Mouse (Mus musculus) heart, adult 8-10 months (tissue): ENCODE results near the gene Lsamp. TPM values are rescaled to one million over a fixed set of nuclear protein-coding genes. Genes with fewer than 3 reads are reported as not detected.

Experiments
- DNase-seq: peaks from one replicate; pipeline ENCODE4 v3.0.0; 2022; ENCODE audit warnings: low spot score
- total RNA-seq, 4 experiments: library from RNA; stranded (reverse); gene quantifications; 2 replicates each; pipeline ENCODE4 v1.2.4; 2022

The Lsamp gene
- total RNA-seq, 4 experiments from 2014 or later = 1.0 to 2.0 (median 1.4) TPM

DNA sequence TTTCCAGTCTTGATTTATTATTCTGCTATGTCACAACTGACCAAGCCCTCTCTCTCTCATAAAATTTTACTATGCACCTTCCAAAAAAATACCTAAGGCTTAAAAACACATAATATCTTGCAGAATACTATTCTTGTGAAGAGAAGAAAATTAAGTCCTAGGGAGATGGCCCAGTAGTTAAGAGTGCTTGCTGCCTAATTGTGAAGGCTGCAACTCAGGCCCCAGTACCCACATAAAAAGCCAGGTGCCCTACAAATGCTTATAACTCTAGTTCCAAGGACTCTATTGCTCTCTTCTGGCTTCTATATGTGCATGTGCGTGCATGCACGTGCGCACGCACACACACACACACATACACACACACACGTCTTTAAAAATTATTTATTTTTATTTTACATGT is 1225.9 kb downstream of the Lsamp start:
- no peak for DNase-seq

DNA sequence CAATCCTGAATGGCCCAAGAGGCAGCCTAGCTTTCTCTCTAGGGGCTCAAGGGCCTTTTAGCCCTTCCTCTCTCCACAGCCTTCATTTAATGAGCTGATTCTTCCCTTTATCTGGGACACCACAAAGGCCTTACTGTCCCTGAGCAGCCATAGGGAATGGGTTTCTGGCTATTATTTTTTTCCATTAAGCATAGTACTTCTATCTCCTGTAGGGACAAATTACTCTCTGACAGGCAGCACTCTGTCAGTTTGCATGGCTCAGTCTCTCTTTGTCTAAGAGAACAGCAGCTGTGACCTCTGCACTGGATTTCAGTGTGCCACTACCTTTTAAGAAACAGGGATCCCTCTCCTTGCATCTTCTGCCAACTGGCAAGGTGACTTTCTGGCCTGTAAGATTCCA is 1251.7 kb downstream of the Lsamp start:
- DNase-seq = no peak

DNA sequence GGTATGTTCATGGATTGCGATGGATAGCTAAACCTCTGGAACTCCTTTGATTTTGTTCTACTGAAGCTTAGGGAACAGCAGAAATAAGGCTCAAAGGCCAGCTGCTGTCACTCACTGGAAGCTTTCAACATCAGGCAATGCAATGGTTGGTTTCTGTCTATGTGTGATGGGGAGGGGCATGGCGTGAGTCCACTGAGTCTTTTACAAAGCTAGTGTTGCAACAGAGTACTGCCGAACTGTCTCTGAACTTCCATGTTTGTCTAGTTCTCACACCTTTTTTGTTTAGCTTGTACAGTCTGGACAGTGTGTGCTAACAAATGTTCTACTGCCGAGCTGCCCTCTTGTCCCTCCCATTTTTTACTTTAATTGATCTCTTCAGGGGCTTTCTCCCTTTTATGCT is 1258.7 kb downstream of the Lsamp start:
- DNase-seq = no peak

DNA sequence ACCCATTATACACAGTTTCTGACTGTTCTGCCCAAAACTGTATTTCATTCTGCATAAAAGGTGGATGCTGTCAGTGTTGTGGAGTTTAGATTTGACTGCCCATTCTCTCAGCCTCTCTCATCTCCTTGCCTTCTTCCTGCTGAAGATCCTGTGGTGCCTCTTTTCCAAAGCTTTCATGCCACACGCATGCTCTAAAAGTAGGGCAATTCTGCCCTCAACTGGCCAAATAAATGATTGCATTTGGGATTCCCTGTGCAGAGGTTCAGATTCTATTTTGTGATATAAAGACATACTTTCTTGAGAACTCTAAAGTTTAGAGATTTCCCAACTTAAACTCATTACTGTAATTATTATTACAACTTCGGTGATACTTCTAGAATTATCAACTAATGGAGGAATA is 1260.5 kb downstream of the Lsamp start:
- DNase-seq = peak; percentile 1

DNA sequence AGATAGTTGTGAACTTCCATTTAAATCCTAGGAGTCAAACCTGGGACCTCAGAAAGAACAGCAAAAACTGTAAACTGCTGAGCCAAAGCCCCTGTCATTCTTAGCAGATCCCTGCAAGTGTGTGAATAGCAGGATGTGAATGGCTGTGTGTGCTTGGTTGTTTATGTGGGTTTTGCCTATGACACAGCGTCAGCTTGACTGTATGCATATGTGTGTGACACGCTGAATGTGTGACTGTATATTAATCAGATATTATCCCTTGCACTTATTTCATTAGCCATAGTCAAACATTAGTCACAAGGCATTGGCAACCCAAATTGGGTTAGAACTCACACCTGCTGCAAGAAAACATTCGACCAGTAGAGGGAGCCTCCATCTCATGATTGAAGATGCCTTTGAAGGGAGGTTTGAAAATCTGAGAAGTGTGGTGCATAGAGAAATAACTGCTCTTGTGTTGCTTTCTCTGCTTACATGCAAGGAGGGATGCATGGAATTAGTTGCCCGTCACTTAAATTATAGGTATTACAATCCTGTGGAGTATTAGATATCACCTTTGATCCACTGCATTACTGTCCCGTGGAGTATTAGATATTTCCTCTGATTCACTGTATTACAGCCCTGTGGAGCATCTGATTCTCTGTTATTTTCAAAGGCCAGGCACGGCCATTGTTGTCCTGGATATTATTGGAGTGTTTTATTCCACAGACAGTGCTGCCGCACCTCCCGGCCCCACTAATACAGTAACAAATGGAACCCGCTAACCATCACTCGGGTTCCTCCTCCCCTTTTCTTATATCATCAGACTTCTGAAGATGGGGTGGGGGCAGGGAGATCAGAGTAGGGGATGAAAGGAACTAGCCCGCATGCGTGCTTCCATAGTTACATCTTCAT is 1274.2 kb downstream of the Lsamp start:
- peak; percentile 36 for DNase-seq

DNA sequence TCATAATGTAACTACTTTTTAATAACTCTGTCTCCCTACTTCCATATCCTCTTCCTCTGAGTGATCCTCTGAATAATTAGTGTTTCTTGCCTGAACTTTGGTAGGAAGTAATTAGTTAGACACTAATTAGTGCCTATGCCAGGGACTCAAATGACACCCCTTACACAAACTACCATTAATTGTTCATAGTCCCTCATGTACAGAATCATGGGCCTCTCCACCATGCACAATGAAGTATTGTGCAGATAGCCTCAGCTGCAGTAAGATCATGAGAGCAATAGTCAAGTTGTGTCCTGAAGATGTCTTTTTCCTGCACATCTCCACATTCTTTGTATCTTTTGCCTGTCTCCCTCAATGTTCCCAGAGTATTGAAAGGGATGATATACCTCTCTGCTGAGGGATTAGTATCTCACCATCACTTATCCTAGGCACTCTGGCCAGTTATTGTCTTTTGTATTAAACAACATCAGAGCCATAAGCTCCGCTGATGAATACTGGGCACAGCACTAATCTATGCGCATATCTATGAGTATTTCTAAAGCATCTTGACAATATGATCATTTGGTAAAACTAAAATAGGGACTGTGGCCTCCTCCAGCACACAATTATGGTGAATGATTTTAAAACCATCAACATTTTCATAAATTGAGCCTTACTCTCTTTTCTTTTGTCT is 1292.0 kb downstream of the Lsamp start:
- no peak for DNase-seq

DNA sequence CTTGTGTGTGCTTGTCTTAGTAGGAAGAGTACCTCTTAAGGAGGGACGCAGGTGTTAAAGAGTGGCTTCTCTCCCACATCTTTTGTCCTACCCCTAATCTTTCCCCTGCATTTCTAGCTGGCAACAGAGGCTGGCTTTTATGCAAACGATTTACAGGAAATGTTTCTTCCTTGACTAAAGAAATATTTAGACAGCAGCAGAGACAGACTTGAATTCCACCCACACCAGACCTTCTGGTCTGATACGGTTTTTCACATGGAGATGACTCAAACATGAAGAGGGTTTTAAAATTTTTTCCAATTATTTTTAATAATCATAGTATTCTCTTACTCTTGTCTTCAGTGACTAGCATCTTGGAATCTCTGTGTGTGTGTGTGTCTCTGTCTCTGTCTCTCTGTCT is 1333.8 kb downstream of the Lsamp start:
- DNase-seq = no peak

DNA sequence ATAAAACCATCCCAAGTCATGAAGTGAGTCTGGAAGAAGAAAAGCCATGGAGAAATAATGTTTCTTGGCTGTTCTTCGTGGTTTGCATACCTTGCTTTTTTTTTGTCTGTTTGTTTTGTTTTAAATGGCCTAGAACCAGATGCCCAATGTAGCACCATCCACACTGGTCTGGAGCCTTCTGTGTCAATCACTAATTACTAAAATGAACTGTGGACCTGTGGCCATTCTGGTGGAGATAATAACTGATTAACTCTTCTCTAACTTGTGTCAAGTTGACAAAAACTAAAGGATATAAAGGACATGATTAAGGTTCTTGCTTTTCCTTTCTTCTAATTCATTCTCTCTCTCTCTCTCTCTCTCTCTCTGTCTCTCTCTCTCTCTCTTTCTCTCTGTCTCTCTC is 1359.3 kb downstream of the Lsamp start:
- no peak for DNase-seq

DNA sequence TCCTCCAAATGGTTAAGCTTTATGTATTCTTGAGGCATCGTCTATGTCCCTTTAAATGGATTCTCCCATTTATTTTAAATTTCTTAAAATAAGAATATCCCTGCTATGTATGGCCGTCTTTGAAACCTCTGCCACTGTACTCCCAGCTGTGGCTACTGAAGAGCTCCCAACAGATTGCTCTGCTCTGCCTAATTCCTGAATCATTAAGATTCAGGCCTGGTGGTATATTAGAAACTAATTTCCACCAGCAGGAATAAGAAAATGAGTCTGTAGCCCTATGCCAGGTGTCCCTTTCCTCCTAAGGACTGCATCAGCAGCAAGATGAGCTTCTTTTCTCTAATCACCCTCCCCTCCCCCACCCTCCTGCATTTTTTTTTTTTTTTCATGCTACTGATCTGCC is 1381.0 kb downstream of the Lsamp start:
- no peak for DNase-seq

DNA sequence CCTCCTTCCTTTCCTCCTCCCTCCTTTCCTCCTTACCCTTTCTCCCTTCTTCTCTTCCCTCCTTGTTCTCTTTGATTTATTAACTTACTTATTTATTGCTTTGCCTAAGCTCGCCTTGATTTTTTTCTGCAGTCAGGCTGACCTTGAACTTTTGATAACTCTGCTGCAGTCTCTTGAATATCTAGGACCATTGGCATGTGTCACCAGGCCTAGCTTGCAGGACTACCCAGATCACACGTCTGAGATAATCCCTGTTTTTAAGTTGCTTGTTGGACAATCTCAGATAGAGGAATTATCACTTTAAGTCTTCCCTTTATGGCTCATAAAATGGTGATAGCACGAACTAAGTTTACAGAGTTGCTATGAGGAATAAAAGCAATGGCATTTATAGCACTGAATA is 1399.5 kb downstream of the Lsamp start:
- no peak for DNase-seq

DNA sequence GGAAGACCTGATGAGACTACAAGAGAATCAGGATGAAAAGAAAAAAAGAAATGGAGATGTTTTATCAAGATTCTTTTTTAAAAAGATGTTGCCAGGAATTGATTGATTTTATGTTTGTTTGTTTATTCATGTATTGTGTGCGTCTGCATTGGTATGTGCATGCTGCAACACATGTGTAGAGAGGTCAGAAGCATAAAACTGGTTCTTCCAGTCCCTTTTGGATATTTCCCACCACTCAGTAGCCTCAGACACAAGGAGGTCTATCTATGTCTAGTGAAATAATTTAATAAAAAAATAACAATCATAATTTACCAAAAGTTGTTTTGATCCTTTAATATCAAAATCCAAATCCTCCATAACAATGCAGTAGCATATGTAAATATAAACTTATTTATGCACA is 1400.1 kb downstream of the Lsamp start:
- no peak for DNase-seq

DNA sequence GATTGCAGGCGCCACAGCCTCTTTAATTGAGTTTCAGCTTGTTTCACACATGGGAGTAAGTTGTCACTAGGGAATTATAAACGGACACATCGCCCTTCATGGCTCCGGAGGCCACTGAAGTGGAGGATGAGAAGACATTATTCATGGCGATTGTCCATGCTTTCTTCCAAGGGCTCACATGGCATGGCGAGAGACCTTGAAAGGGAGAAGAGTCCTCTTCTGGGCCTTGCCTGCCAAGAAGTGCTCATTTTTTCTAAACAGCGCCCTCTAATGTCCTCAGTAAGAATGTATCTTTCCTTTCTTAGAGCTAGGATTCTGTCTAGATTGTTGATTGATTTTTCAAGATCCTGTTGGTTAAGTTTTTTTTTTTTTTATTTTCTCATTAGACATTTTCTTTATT is 1424.7 kb downstream of the Lsamp start:
- no peak for DNase-seq

DNA sequence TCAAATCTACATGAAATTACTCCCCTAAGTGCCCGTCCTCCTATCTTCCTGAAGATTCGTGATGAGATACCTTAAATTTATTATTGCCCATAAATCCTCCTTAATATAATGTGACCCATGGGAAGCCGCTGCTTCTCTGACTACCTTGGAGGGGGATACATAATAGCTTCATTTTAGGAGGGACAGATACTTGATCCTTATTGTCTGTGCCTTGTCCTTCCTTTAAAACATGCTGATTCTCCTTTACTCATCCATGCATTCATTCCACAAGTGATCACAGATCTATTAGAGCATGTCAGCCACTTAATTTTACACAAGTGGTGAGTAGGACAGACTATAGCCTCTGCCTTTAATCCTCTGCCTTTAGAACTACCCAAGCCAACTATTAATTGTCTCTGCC is 1426.5 kb downstream of the Lsamp start:
- DNase-seq = no peak

DNA sequence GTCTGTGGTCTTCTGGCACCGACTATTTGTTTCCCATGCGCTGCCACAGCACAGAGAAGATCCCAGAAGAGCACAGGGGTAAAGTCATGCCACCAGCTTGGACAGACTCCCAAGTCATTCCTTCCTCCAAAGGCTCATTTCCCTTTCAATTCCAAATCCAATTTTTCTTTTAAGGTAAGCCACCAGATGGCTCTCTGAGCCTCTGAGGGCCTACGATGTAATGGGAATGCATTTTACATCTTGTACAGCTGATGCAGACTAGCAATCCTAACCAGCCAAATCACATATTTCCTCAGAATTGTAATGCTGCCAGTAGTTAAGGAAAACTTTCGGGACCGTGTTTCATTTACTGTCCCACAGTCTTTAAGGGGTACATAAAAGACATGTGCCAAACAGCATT is 1433.2 kb downstream of the Lsamp start:
- no peak for DNase-seq

DNA sequence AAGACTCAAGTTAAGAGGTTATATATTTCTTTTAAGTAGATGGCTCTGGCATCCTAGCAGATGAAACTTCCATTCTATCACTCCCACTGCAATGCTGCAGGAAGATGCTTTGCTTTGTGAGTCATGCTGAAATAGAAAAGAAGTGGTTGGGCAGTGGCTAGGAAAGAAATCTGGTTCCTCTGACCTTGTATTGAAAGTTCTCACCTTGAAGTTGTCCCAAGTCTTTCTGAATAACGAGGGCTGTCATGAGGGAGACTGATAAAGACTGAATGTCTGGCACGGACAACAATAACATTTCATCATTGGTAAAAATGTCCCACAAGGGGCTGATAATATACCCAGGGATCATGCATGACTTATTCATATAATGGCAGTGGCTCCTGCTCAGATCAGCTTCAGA is 1483.2 kb downstream of the Lsamp start:
- DNase-seq = no peak

DNA sequence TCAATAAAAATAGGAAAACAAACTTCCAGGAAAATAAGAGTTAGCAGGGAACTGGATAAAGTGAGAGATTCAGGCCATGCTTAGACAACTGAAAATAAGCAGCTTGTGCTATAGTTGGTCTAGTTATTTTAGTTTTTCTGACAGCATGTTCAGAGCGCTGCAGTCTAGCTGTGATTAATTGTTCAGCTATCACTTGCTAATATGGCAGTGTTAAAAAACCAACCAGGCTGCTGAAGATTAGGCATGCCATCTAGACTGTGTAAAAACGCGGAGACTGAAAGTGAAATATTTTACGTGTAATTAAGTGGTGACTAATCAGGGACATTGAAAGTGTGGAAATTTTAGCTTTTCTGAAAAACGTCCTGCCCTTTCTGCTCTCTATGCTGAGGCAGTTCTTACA is 1494.5 kb downstream of the Lsamp start:
- DNase-seq = no peak

DNA sequence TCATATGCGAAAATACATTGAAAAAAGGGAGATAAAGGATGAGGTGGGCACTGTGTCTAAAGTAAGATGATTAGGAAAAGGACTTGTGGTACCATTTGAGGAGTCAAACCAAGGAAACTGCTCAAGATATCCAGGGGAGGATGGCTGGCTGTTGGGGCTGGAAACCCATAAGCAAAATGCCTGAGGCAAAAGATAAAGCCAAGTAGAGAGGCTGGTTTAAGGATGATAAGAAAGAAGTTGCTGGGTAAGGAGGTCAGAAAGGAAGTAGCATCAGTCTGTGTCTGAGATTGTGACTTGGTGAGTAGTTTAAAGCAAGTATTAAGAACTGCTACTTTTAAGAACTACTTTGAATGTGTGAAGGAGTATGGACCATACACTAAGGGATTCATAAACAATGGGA is 1497.7 kb downstream of the Lsamp start:
- no peak for DNase-seq

DNA sequence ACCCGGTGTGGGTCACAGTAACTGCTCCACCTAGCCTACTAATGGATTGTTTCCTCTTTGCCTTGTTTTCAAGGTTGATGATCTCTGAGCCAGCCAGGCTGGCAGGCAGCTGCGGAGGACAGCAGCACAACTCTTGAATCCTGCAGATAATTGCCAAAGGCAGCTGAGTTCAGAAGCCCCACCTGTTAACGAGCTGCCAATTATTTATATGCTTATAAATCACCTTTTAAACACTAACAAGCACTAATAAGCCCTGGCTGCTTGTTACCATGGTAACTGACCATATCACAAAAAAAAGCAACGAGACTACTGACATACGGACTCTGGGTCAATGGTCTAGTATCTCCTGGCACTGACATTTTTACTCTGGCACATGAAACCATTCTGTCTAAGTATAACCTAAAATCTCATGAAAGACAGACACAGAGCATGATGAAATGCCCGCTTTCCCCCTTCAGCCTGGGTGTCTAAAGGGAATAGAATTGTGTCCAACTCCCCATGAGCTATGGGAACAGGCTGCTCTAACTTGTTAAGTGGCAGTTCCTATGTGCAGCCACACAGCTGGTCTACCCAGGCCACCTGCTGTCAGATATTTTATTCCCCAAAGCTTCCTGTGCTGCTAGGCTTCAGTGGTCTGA is 1526.9 kb downstream of the Lsamp start:
- no peak for DNase-seq

DNA sequence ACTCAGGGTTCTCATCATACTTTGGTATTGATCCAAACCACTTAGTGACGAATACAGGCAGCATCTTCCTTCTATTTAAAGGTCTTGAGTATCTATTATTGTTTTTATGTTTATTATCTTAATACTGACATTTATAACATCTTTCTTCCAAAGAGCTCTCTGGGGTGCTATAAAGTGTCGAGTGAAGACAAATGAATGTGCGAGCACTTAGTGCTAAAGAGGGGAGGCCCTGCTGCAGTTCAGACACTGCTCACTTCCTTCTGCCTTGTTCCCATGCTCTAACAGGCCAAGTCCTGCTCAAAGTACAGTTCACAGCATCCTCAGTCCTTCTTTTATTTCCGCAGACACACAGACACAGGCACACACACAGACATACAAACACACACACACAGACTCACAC is 1537.4 kb downstream of the Lsamp start:
- no peak for DNase-seq

DNA sequence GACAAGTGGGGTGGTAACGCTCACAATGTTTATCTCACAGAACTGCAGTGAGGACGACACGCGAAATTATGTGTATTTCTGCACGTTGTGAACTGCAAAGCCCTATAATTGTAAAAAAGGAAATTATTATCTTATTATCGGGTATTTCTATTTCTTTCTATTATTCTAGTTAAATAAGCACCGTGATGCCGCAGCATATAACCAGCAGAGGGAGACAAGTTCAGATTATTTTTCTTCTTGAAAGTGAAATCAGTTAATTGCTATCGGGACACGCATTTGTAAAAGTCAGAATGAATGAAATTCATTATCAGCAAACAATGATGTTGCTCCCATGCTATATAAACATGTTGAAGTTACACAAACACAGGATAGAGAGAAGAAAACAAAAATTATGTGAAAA is 1540.1 kb downstream of the Lsamp start:
- DNase-seq = peak; percentile 11

DNA sequence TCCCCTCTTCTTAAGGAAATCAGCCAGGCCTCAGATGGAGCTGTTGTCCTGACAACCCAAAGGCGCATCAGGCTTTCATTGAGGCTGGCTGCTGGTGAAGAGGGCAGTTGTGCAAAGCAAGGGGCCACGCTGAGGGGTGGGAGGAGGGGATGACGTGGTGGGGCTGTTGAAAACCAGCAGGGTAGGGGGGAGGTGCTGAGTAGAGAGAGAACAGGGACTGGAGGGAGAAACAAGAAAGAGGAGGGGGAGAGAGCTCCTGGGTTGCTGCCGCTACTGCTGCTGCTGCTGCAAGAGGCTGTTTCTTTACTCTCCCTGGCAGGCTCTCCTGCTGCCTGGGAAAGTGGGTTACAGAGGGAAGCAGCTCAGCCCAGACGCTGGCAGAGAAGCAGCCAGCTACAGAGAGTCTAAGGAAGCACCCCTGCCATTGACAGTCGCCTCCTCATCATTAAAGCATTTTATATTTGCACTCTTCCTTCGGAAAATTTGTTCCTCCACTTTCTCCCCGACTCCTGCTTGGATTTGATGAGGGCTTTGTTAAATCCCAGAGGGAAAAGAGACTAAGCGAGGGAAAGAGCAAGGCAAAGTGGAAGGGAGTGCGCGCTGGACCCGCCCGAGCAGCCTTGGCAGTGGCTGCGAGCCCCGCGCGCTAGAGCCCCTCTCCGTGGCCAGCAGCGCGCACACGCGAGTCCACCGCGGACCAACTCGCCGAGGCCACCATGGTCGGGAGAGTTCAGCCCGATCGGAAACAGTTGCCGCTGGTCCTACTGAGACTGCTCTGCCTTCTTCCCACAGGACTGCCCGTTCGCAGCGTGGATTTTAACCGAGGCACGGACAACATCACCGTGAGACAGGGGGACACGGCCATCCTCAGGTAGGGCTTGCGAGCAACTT is 1548.7 kb downstream of the Lsamp start:
- no peak for DNase-seq

DNA sequence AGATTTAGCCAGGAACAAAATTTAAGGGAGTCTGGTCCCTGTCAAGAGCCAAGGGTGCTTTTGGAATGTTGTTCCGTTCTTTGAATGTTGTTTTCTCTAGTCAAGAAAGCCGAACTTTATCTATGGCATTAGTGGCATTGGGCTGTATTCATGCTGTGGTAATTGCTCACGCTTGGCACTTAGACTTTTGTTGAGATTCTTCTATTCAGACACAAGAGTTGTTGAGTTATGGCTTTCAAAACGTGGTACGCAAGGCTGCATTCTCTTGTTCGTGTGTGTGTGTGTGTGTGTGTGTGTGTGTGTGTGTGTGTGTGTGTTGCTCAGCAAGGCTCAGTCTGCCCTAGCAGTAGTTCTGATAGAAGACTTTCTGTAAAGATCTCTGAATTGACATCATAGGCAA is 1549.5 kb downstream of the Lsamp start:
- no peak for DNase-seq
